Mouse (Mus musculus) lung, embryonic 15.5 days (tissue): ENCODE measurements at regions not wholly inside any gene's neighbourhood (a gene's known extent, or its start where the extent isn't known, plus 50 kb on each side); places are given as distances from the start of the nearest gene placed in this dataset.

ENCODE experiments used
- ATAC-seq: fragments of 200-750 bp; cut with Nextera tagmentation; 2 replicates; pipeline ENCODE4 v1.8.0; 2017; ENCODE audit warnings: moderate number of reproducible peaks, borderline replicate concordance; ENCODE audit not compliant: low FRiP score, low TSS enrichment; ENCODE audit errors: extremely low read depth
- H3K27ac ChIP-seq: fragments of 300-500 bp; sonication (generic); 2 replicates; pipeline ENCODE4 v1.5.1; 2015; ENCODE audit warnings: moderate library complexity, mild to moderate bottlenecking, inconsistent platforms
- H3K27me3 ChIP-seq: fragments of 300-500 bp; sonication (generic); 2 replicates; pipeline ENCODE4 v1.6.1; 2015; ENCODE audit warnings: inconsistent platforms
- H3K36me3 ChIP-seq: fragments of 300-500 bp; sonication (generic); 2 replicates; pipeline ENCODE4 v1.6.1; 2015; ENCODE audit warnings: inconsistent platforms
- H3K4me1 ChIP-seq: fragments of 300-500 bp; sonication (generic); 2 replicates; pipeline ENCODE4 v1.6.1; 2015; ENCODE audit warnings: inconsistent platforms
- H3K4me2 ChIP-seq: fragments of 300-500 bp; sonication (generic); 2 replicates; pipeline ENCODE4 v1.6.1; 2015; ENCODE audit warnings: inconsistent platforms, mild to moderate bottlenecking, moderate library complexity
- H3K4me3 ChIP-seq: fragments of 300-500 bp; sonication (generic); 2 replicates; pipeline ENCODE4 v1.5.1; 2015; ENCODE audit warnings: mild to moderate bottlenecking, inconsistent platforms
- H3K9ac ChIP-seq: fragments of 300-500 bp; sonication (generic); 2 replicates; pipeline ENCODE4 v1.6.1; 2015; ENCODE audit warnings: inconsistent platforms
- H3K9me3 ChIP-seq: fragments of 300-500 bp; sonication (generic); 2 replicates; pipeline ENCODE4 v1.6.1; 2016; ENCODE audit warnings: inconsistent platforms
- WGBS: fragments of 180-500 bp; shearing (Covaris S2); methylation state at CpG from one replicate; pipeline ENCODE4 v1.1.7; 2015; 5-methylcytosine and 5-hydroxymethylcytosine counted together

- H3K27ac ChIP-seq, result peak overlapping the region; percentile 77
- H3K9me3 ChIP-seq, result no peaks in the 10 kb centered on the region
- H3K4me3 ChIP-seq, result no peak overlapping the region
- H3K4me1 ChIP-seq, result 0 out of 2 replicates have a peak, but pooled peaks cover 6% of the 10 kb centered on the region
- 27% methylated on average over 3 of the region's 3 CpGs for WGBS
- H3K9ac ChIP-seq, result no peak overlapping the region
- H3K4me2 ChIP-seq, result no peak overlapping the region
- no peaks in the 10 kb centered on the region for H3K27me3 ChIP-seq
- peak; percentile 89 for ATAC-seq
- H3K36me3 ChIP-seq, result no peaks in the 10 kb centered on the region
Measured at GRCm38 (mm10) chr5:46790536-46790935, 933.1 kb upstream of the Lcorl start.

- Histone ChIP-seq H3K4me1 (0 out of 2 replicates have a peak, but pooled peaks cover 6% of the 10 kb centered on the region), H3K4me3 (no peak overlapping the region), H3K9ac (no peak overlapping the region), H3K27ac (no peak overlapping the region), H3K36me3 (no peaks in the 10 kb centered on the region), H3K4me2 (no peak overlapping the region), H3K27me3 (no peaks in the 10 kb centered on the region), H3K9me3 (no peaks in the 10 kb centered on the region)
- ATAC-seq, result no peak
- 74% methylated on average over 3 of the region's 3 CpGs for WGBS
Measured at GRCm38 (mm10) chr5:46787079-46787478, 929.7 kb upstream of the Lcorl start.

- no peak for ATAC-seq
- Histone ChIP-seq H3K4me2 (no peak overlapping the region), H3K27me3 (no peaks in the 10 kb centered on the region), H3K4me3 (no peak overlapping the region), H3K9ac (no peak overlapping the region), H3K36me3 (no peaks in the 10 kb centered on the region), H3K4me1 (peaks cover 2% of the 10 kb centered on the region; the same call in 1 of the 2 replicates), H3K27ac (no peak overlapping the region), H3K9me3 (no peaks in the 10 kb centered on the region)
- 85% methylated on average over 5 of the region's 5 CpGs for WGBS
Measured at GRCm38 (mm10) chr5:46756094-46756493, 898.7 kb upstream of the Lcorl start.

GRCm38 (mm10) chr5:46740034-46740582, 882.7 kb upstream of the Lcorl start:
- no peaks in the 10 kb centered on the region for H3K4me1 ChIP-seq
- WGBS, result 82% methylated on average over 2 of the region's 2 CpGs
- H3K36me3 ChIP-seq, result no peaks in the 10 kb centered on the region
- no peak overlapping the region for H3K9ac ChIP-seq
- no peaks in the 10 kb centered on the region for H3K9me3 ChIP-seq
- ATAC-seq, result no peak
- H3K4me2 ChIP-seq, result no peak overlapping the region
- no peaks in the 10 kb centered on the region for H3K27me3 ChIP-seq
- H3K4me3 ChIP-seq, result no peak overlapping the region
- no peak overlapping the region for H3K27ac ChIP-seq

- WGBS, result 46% methylated on average over 3 of the region's 3 CpGs
- ATAC-seq, result no peak
- Histone ChIP-seq H3K36me3 (no peaks in the 10 kb centered on the region), H3K27ac (no peak overlapping the region), H3K27me3 (no peaks in the 10 kb centered on the region), H3K4me2 (no peak overlapping the region), H3K9ac (no peak overlapping the region), H3K9me3 (no peaks in the 10 kb centered on the region), H3K4me1 (0 out of 2 replicates have a peak, but pooled peaks cover 4% of the 10 kb centered on the region), H3K4me3 (no peak overlapping the region)
Measured at GRCm38 (mm10) chr5:46732510-46732909, 875.1 kb upstream of the Lcorl start.

- Histone ChIP-seq H3K9me3 (no peaks in the 10 kb centered on the region), H3K27ac (no peak overlapping the region), H3K27me3 (no peaks in the 10 kb centered on the region), H3K4me3 (no peak overlapping the region), H3K4me1 (0 out of 2 replicates have a peak, but pooled peaks cover 4% of the 10 kb centered on the region), H3K9ac (no peak overlapping the region), H3K36me3 (no peaks in the 10 kb centered on the region), H3K4me2 (no peak overlapping the region)
- ATAC-seq, result no peak
- WGBS, result 74% methylated on average over 5 of the region's 5 CpGs
Measured at GRCm38 (mm10) chr5:46732025-46732424, 874.6 kb upstream of the Lcorl start.

GRCm38 (mm10) chr5:46731297-46731696, 873.9 kb upstream of the Lcorl start:
- no peak overlapping the region for H3K9ac ChIP-seq
- no peak for ATAC-seq
- 73% methylated on average over 3 of the region's 3 CpGs for WGBS

GRCm38 (mm10) chr5:46709596-46709995, 852.2 kb upstream of the Lcorl start:
- ATAC-seq, result no peak

More at GRCm38 (mm10) chr5:46731297-46731696, 873.9 kb upstream of the Lcorl start:
- Histone ChIP-seq H3K36me3 (no peaks in the 10 kb centered on the region), H3K27ac (no peak overlapping the region), H3K4me2 (no peak overlapping the region), H3K9me3 (no peaks in the 10 kb centered on the region), H3K4me3 (no peak overlapping the region), H3K27me3 (no peaks in the 10 kb centered on the region), H3K4me1 (0 out of 2 replicates have a peak, but pooled peaks cover 4% of the 10 kb centered on the region)

GRCm38 (mm10) chr5:46707845-46708244, 850.4 kb upstream of the Lcorl start:
- 88% methylated on average over 1 of the region's 1 CpGs for WGBS
- H3K4me1 ChIP-seq, result no peaks in the 10 kb centered on the region
- ATAC-seq, result no peak

More at GRCm38 (mm10) chr5:46709596-46709995, 852.2 kb upstream of the Lcorl start:
- Histone ChIP-seq H3K4me3 (no peak overlapping the region), H3K9me3 (no peaks in the 10 kb centered on the region), H3K27ac (no peak overlapping the region), H3K27me3 (no peaks in the 10 kb centered on the region), H3K9ac (no peak overlapping the region), H3K4me2 (no peak overlapping the region), H3K4me1 (no peaks in the 10 kb centered on the region), H3K36me3 (no peaks in the 10 kb centered on the region)
- 48% methylated on average over 3 of the region's 3 CpGs for WGBS

GRCm38 (mm10) chr5:46707021-46707420, 849.6 kb upstream of the Lcorl start:
- no peak for ATAC-seq
- H3K9ac ChIP-seq, result no peak overlapping the region
- no peaks in the 10 kb centered on the region for H3K36me3 ChIP-seq
- H3K4me1 ChIP-seq, result no peaks in the 10 kb centered on the region
- H3K4me2 ChIP-seq, result no peak overlapping the region
- no peaks in the 10 kb centered on the region for H3K9me3 ChIP-seq
- no peaks in the 10 kb centered on the region for H3K27me3 ChIP-seq
- WGBS, result 92% methylated on average over 5 of the region's 5 CpGs
- H3K27ac ChIP-seq, result no peak overlapping the region
- no peak overlapping the region for H3K4me3 ChIP-seq

More at GRCm38 (mm10) chr5:46707845-46708244, 850.4 kb upstream of the Lcorl start:
- no peak overlapping the region for H3K9ac ChIP-seq
- no peak overlapping the region for H3K4me3 ChIP-seq
- H3K36me3 ChIP-seq, result no peaks in the 10 kb centered on the region
- H3K27me3 ChIP-seq, result no peaks in the 10 kb centered on the region
- no peak overlapping the region for H3K4me2 ChIP-seq
- no peaks in the 10 kb centered on the region for H3K9me3 ChIP-seq
- H3K27ac ChIP-seq, result no peak overlapping the region

- no peaks in the 10 kb centered on the region for H3K4me1 ChIP-seq
- no peak overlapping the region for H3K4me2 ChIP-seq
- no peaks in the 10 kb centered on the region for H3K27me3 ChIP-seq
- no peaks in the 10 kb centered on the region for H3K9me3 ChIP-seq
- no peak for ATAC-seq
- no peak overlapping the region for H3K9ac ChIP-seq
- H3K36me3 ChIP-seq, result no peaks in the 10 kb centered on the region
- H3K27ac ChIP-seq, result no peak overlapping the region
- H3K4me3 ChIP-seq, result no peak overlapping the region
Measured at GRCm38 (mm10) chr5:46678007-46678406, 820.6 kb upstream of the Lcorl start.

- Histone ChIP-seq H3K4me2 (no peak overlapping the region), H3K9ac (no peak overlapping the region), H3K27ac (no peak overlapping the region), H3K27me3 (no peaks in the 10 kb centered on the region), H3K4me3 (no peak overlapping the region), H3K9me3 (no peaks in the 10 kb centered on the region), H3K4me1 (0 out of 2 replicates have a peak, but pooled peaks cover 5% of the 10 kb centered on the region), H3K36me3 (no peaks in the 10 kb centered on the region)
- ATAC-seq, result no peak
- 72% methylated on average over 3 of the region's 3 CpGs for WGBS
Measured at GRCm38 (mm10) chr5:46674810-46675502, 817.5 kb upstream of the Lcorl start.
